Mouse (Mus musculus): ENCODE data around the gene Gm44965.

Gene Gm44965

DNA sequence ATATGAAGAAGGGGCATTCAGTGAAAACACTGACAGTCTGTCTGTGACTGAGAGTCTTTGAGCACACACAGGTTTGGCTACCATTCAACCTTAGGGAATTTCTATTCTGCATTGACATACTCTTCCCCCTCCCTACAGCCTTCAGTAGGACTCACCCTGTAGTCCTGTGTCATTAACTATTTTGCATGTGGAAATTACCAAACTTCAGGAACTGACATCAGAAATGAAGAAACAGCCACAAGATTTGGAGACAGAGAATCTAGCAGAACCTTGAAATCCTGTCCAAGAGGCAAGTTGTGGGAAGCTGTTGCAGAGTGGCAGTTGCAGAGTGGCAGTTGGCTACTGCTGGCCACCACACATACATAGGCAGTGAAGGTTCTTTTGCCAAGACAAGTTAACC is 74.3 kb downstream of the Gm44965 start:
- DNase-seq (ENCODE audit: low spot score), result no peak
